Mouse (Mus musculus) regulatory T cell (primary cell): ENCODE results near the gene Gm9821.

ENCODE experiments used
- in situ Hi-C: fragments of 300-600 bp; cut with MboI, MseI; formaldehyde crosslinking; loops from one replicate; pipeline ENCODE4 v1.15.1; 2025; ENCODE audit warnings: high pct_unique_total_duplicates

Gene Gm9821

DNA sequence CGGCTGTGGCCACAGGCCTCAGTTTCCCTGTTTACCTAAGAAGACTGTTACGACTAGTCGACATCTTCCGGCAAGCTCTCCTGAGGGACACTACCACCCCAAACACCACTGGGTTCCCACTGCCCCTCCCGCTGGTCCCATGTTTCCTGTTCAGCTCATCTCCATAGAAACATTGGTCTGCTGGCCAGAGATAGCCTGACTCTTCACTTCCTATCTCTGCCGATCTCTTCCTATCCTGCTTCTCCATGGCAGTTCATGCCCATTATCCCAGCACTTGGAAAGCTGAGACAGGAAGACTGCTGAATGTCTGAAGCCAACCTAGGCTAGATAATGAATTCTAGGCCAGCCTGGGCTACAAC is 2.6 kb downstream of the Gm9821 start:
- in situ Hi-C loops, result no loop called here

- in situ Hi-C loops, result no loop called here
Observed at GRCm38 (mm10) chr2:91948792-91949241, 3.3 kb downstream of the Gm9821 start.

DNA sequence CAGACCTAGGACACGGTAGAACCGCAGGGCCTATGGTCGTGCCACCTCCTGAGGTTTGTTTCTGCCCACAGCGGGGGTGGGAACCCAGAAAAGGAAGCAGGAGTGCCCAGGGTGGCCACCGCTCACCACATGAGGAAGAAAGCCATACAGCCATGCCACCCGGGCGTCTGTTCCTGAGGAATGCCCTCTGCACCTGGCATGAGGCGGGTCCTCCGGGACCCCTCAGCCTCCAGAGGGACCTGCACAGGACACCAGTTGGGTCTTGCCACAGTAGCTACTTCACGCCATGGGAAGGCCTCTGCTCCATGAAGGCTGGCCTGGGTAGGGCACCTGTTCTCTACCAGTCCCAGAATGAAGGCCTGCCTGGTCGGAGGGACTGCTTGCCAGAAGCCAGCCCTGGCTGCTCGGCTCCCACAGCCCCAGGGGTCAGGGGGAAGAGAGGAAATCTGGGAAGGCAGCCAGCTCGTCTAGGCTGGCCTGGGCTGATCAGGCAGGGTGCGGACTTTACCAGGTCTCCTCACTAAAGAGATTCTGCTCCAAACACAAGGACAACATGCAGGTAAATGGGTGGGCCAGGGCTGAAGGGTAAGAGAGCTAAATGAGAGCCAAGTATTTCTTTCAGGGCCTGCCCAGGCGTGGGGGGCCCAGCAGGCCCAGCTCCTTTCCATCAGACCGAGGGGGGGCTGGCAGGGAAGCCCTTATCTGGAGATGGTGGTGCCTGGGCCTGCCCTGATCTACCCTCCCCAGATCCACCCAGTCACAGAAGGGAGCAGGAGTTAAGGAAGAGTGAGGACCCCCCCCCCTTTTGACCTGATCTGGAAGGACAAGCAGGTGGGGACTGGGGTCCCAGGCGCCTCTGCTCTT is 4.1 kb downstream of the Gm9821 start:
- in situ Hi-C loops, result loop anchor here (25.0 kb wide), 1 partner anchor 1012 kb away; the partner anchor contains the start of gene Celf1

DNA sequence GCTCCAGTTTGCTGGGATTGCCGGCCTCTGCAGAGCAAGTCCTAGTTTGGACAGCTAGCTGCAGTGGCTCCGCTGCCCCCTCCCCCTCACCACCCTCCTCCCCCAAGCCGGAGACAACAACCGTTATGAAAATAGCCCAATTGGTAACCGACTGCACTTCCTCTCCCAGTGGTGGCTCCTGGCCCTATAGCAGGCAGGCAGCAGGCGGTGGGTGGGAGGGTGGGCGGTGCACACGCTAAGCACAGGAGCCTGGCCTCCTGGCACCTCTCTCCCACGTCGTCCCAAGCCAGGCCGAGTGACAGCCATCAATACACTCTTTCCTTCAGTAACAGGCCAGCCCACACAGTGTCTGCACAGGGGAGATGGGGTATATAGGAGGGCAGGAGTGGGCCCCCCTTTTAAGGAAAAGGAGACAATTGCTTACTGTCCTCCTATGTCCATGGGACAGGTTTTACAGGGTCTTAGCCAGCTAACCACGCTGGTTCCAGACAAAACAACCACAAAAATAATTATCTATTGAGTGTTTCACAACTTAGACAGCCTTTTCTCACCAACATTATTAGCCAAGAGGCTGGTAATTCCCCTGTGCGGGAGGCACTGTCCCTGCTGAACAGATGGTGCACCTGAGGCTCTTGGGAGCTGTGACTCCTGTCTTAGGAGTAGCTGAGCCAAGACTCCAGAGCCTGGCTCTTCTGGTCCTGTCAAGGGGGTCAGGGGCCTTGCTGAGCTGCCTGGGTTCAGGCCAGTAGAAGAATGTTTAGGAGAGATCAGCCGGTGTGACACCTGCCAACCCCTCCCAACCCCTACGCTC is 5.0 kb downstream of the Gm9821 start:
- in situ Hi-C loops, result loop anchor here (25.0 kb wide), 1 partner anchor 1013 kb away; the partner anchor contains the start of gene Celf1

DNA sequence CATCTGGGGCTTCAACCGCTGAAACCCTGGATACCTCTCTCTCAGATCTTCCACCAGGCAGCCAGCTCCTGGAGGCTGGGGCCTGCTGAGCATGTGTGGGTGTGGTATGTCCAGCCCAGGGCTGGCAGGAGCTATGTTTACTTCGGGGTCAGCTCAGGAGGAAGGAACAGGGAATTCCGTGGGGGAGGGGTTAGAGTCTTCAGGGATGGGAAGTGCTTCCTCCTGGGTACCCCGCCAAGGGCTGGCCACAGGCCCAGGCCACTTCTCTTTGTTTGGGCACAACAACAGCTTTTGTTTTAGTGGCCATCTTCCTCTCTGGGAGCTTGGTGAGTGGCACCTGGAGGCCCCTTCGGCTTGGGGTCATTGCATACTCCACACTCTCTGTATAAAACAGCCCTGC is 8.3 kb downstream of the Gm9821 start:
- in situ Hi-C loops, result loop anchor here (25.0 kb wide), 1 partner anchor 1017 kb away; the partner anchor contains the start of gene Celf1

- in situ Hi-C loops, result loop anchor here (25.0 kb wide), 1 partner anchor 1018 kb away; the partner anchor contains the start of gene Celf1
Observed at GRCm38 (mm10) chr2:91955121-91955591, 9.7 kb downstream of the Gm9821 start.

DNA sequence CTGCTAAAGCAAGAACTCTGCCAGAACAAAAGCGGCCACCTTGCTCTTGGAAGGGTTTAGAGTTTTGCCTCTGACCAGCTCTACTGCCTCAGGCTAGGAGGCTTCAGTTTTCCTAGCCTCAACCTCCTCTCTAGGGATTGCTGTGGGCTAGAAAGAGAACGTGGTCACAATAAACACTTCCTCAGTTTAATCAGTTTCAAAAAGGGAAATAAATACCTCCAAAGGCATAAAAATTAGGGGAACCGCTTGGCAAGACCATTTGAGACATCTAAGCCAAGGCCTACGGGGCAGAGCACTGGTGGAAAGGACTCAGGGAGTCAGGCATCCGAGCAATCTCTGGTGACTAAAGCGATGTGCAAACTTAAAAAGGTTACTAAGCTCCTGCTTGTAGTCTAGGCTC is 10.4 kb downstream of the Gm9821 start:
- in situ Hi-C loops, result loop anchor here (25.0 kb wide), 1 partner anchor 1019 kb away; the partner anchor contains the start of gene Celf1

DNA sequence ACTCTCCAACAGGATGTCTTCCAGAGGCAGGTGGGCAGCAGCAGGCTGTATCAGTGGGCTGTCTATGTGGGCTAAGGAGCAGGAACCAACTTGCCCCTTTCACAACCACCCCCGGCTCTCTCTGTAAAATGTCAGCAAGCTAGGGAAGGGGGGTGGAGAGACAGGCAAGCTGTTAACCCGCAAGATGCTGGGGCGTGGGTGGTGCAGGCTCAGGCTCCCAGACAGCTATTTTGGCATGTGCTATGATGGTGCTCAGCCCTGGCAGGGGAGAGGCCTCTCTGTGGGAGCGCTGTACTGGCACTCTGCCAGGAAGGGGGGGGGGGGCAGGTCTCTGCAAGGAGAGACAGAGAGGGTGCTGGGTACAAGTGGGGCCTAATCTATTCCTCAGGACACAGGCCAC is 11.6 kb downstream of the Gm9821 start:
- in situ Hi-C loops, result loop anchor here (25.0 kb wide), 1 partner anchor 1020 kb away; the partner anchor contains the start of gene Celf1

- in situ Hi-C loops, result loop anchor here (25.0 kb wide), 1 partner anchor 1021 kb away; the partner anchor contains the start of gene Celf1
Observed at GRCm38 (mm10) chr2:91958049-91958448, 12.5 kb downstream of the Gm9821 start.

DNA sequence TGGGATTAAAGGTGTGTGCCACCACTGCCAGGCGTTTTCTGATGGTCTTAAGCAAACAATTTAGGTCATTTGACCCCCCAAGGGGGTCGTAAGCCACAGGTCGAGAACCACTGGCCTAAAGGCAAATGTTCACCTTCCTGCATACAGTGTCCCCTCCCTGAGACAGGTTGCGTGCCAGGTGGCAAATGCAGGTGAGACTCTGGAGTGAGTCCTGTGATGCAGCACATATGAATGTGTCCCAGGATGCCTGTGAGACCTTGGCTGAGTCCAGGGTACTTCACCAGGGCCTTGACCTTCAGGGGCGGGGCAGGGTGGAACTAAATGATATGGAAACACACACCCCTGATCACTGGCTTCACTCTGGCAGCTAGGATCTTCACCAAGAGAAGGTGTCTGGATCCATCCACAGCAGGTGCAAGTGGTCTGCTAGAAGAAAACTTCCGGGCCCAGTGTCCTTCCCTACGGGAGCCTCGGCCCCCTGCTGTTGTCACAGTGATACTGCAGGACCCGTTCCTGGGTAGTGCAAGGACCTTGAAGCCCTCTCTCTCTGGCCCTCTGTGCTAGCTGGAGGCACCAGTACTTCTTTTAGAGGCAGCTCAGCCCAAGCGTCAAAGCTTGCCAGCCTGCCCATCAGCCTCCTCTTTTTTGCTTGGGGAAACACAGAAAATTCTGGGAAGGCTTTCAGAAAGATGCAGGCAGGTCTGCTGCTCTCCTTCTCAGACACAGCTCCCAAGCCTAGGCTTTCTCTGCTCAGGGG is 13.4 kb downstream of the Gm9821 start:
- in situ Hi-C loops, result loop anchor here (25.0 kb wide), 1 partner anchor 1022 kb away; the partner anchor contains the start of gene Celf1

DNA sequence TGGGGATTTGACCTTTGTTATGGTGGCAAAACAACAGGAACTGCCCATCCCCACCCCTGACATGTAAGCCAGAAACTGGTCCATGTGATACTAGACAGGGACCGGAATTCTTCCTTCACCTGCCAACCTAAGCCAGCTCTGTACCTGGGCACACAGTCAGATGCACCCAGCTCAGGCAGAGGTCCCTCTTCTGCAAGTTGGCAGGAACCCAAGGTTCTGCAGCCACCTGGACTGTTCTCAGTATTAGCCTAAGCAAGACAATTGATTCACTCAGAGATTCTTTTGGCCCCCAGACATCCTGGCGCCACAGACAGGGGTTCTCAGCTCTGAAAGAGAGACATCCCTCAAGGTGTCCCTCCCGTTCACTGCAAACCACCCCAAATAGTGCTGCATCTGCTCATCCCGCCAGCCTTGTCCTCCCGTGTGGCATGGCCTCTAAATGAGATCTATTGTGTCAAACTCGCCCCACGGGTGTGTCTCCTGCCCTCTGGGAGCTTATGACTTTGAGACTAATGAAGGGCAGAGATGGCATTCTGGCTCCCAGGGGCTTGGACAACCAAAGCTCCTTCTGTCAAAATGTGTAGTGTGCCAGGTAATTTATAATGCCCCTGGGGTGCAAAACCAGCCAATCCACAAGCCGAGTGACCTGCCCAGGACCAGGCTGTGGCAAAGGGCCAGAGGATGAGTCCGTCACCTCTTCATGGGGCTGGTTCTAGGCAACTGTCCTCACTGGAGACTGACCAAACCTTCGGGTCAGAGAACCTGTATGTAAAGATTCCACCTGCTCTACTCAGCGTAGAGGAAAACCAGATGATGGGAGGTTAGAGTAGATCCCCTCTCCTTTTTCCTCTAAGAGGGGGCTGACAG is 14.3 kb downstream of the Gm9821 start:
- in situ Hi-C loops, result loop anchor here (25.0 kb wide), 1 partner anchor 1022 kb away; the partner anchor contains the start of gene Celf1

DNA sequence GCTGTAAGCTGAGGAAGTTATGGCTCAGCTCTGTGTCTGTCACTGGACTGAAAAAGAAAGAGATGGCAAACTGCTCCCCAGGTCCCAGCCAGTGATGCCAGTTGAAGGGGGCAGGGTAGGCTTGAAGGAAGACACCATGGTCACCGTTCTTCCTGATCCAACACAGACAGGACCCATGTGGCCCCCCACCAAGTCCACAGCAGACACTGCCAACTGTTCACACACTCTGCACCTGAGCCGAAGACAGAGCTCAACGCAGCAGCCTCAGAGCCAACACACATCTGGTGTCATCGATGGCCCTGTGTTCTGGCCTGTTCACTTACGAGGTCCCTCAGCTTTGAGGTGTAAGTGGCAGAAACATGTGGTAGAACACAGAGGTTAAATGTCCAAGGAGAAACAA is 15.0 kb downstream of the Gm9821 start:
- in situ Hi-C loops, result loop anchor here (25.0 kb wide), 1 partner anchor 1023 kb away; the partner anchor contains the start of gene Celf1

DNA sequence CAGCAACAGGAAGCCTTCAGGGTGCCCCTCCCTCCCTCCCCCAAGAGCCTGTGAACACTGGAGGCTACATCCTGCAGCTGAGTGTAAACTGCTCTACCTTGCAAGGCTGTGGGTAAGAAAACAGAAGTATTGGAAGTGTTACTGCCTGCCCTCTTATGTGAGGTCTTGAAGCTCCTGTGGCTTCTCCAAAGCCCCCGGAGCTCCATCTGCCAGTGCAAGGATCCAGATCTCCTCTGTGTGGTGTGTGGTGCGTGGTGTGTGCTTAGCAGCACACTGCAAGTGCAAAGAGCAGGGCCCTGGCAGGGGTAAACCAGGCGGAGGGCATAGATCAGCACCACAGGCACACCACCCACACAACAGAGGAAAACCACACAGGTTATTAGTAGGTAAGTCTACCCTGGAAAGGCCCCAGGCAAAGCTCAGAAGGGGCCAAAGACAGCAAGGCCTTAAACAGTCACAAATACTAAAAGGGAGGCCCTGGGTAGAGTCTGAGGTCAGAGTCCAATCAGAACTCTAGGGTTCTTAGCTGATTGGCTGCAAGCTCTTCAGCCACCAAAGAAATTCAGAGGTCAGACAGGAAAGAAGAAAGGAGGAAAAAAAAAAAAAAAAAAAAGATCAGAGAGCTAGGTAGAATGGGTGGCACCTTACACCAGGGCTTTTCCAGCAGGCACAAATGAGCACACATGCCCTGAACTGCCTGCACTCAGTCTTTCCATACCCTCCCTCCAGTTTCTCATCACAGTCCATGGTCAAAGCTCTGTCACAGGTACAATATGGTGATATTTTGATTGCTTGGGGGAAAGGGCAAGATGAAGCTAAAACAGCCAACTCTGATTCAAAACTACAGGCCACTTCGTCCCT is 16.6 kb downstream of the Gm9821 start:
- in situ Hi-C loops, result loop anchor here (25.0 kb wide), 1 partner anchor 1025 kb away; the partner anchor contains the start of gene Celf1

DNA sequence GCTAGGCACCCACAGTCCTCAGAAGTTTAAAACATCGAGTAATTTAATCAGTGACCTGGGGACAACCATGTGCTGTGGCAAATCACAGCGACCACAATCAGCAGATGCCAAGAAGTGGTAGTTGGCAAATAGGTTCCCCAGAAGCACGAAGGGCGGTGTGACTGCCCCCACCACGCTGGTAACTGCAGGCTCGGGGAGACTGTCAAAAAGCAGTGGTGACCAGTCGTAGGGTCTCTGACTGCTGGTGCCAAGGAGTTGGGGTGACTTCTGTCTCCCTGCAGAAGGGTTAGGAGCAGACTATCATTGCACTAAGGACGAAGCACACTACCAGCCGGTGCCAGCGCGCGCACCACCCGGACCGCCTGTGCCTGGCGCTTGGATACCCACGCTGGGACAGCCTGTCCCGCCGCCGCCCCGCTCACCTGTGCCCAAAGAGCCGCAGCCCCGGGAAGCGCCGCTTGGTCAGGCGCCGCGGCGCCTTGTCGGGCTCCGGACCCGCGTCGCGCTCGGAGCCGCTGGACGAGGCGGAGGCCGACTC is 17.4 kb downstream of the Gm9821 start:
- in situ Hi-C loops, result loop anchor here (25.0 kb wide), 1 partner anchor 1026 kb away; the partner anchor contains the start of gene Celf1

DNA sequence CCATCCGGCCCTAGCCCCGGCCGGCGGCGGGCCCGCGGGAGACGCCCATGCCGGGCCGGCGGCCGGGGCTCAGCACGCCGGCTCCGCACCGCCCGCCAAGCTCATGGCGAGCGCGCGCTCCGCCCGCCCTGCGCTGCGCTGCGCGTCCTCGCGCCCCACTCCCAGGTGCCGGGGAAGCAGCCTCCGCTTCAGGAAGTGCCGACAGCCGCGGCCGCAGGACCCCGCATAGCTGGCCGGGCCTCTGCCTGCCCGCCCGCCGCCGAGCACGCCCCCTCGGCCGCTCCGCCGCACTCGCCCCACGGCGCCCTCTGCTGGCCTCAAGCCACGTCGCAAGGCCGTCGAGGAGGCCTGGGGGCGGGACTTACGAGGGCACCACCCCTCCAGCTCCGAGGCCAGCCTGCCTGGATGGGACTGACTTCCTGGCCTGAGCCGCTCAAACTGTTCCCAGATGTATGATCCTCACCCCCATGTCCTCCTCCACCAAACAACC is 18.0 kb downstream of the Gm9821 start:
- in situ Hi-C loops, result loop anchor here (25.0 kb wide), 1 partner anchor 1026 kb away; the partner anchor contains the start of gene Celf1

- in situ Hi-C loops, result loop anchor here (25.0 kb wide), 1 partner anchor 1027 kb away; the partner anchor contains the start of gene Celf1
Observed at GRCm38 (mm10) chr2:91964610-91965204, 19.2 kb downstream of the Gm9821 start.

GRCm38 (mm10) chr2:91965417-91965816 is 19.9 kb downstream of the Gm9821 start:
- in situ Hi-C loops, result loop anchor here (25.0 kb wide), 1 partner anchor 1028 kb away; the partner anchor contains the start of gene Celf1

DNA sequence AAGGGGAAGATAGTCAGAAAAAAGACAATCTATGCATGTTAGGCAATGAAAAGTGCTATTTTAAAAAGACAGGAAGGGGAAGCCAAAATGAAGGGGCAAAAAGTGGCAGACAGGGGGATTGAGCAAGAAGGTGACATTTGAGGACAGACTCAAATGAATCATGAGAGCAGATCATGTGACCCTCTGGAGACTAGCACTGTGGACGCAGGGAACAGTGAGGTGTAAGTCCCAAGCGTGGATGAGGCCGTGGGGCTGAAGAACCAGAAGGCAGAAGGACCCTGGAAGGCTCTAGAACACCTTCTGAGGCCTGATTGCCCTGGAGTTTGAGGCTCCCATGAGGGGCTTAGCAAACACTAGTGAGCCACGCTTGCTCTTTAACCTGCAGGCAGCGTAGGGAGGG is 20.9 kb downstream of the Gm9821 start:
- in situ Hi-C loops, result loop anchor here (25.0 kb wide), 1 partner anchor 1029 kb away; the partner anchor contains the start of gene Celf1
